Mouse (Mus musculus) kidney, postnatal 0 days (tissue): ENCODE data around the gene C130026I21Rik. TPM values are rescaled to one million over a fixed set of nuclear protein-coding genes. Genes with fewer than 3 reads are reported as not detected.
"Not testable (repeated sequence)": the region's sequence is repeated elsewhere in the genome, so short reads cannot be mapped to it uniquely, and the experiment has no call there.

Experiments used
- ATAC-seq: fragments of 200-750 bp; cut with Nextera tagmentation; replicated peaks from 2 replicates; pipeline ENCODE4 v1.8.0; 2017; ENCODE audit warnings: low read depth, moderate number of reproducible peaks, moderate TSS enrichment, moderate library complexity; ENCODE audit not compliant: low FRiP score
- DNase-seq: peaks from one replicate; pipeline ENCODE4 v3.0.0-alpha.2; 2016; ENCODE audit warnings: low spot score
- H3K27ac ChIP-seq: fragments of 300-500 bp; sonication (generic); 2 replicates; pipeline ENCODE4 v1.5.1; 2014; ENCODE audit warnings: mild to moderate bottlenecking
- H3K27me3 ChIP-seq: fragments of 300-500 bp; sonication (generic); 2 replicates; pipeline ENCODE4 v1.6.1; 2014; ENCODE audit warnings: low read length, mixed read lengths; ENCODE audit not compliant: insufficient read depth
- H3K36me3 ChIP-seq: fragments of 300-500 bp; sonication (generic); 2 replicates; pipeline ENCODE4 v1.6.1; 2014; ENCODE audit warnings: low read length, mixed read lengths; ENCODE audit not compliant: insufficient read depth
- H3K4me1 ChIP-seq: fragments of 300-500 bp; sonication (generic); replicated peaks from 2 replicates; pipeline ENCODE4 v1.6.1; 2014; ENCODE audit warnings: antibody characterized with exemption, low read length, mixed read lengths; ENCODE audit not compliant: insufficient read depth
- H3K4me2 ChIP-seq: fragments of 300-500 bp; sonication (generic); 2 replicates; pipeline ENCODE4 v1.6.1; 2014; ENCODE audit warnings: mild to moderate bottlenecking, low read length, moderate library complexity, mixed read lengths
- H3K4me3 ChIP-seq: fragments of 300-500 bp; sonication (generic); replicated peaks from 2 replicates; pipeline ENCODE4 v1.5.1; 2014; ENCODE audit warnings: low read depth, low read length
- H3K9ac ChIP-seq: fragments of 300-500 bp; sonication (generic); 2 replicates; pipeline ENCODE4 v1.6.1; 2014; ENCODE audit warnings: low read depth, low read length
- H3K9me3 ChIP-seq: fragments of 300-500 bp; sonication (generic); replicated peaks from 2 replicates; pipeline ENCODE4 v1.6.1; 2016; ENCODE audit warnings: low read length, inconsistent platforms, mixed read lengths
- WGBS: fragments of 180-500 bp; shearing (Covaris S2); extraction: QIAGEN DNeasy Blood & Tissue Kit; methylation state at CpG from one replicate; pipeline ENCODE4 v1.1.7; 2014; 5-methylcytosine and 5-hydroxymethylcytosine counted together
- polyA plus RNA-seq: library from polyadenylated mRNA; unstranded; fragments of >200 nt; fragmentation: Nextera tagmentation; extraction: Ambion mirVana; gene quantifications from 2 replicates; pipeline ENCODE4 v1.2.1, GENCODE M21; 2015

C130026I21Rik gene
- polyA plus RNA-seq, 1 experiment from 2014 or later, result 0.14 TPM

GRCm38 (mm10) chr1:85034394-85034793 is 236.0 kb downstream of the C130026I21Rik start:
- 91% methylated on average over 3 of the region's 4 CpGs for WGBS

GRCm38 (mm10) chr1:85033616-85034015 is 236.8 kb downstream of the C130026I21Rik start:
- WGBS, result 96% methylated on average over 4 of the region's 6 CpGs

More at GRCm38 (mm10) chr1:85034394-85034793, 236.0 kb downstream of the C130026I21Rik start:
- not testable (repeated sequence) for DNase-seq, H3K27me3 ChIP-seq, H3K27ac ChIP-seq, H3K4me3 ChIP-seq, H3K9me3 ChIP-seq, H3K4me1 ChIP-seq, H3K4me2 ChIP-seq, ATAC-seq, H3K36me3 ChIP-seq, H3K9ac ChIP-seq

GRCm38 (mm10) chr1:85030211-85030610 is 240.2 kb downstream of the C130026I21Rik start:
- H3K27me3 ChIP-seq, H3K4me3 ChIP-seq, H3K27ac ChIP-seq, H3K36me3 ChIP-seq, DNase-seq, ATAC-seq, H3K4me1 ChIP-seq, H3K9ac ChIP-seq, H3K4me2 ChIP-seq, H3K9me3 ChIP-seq: not testable (repeated sequence)
- 49% methylated on average over 12 of the region's 14 CpGs for WGBS

More at GRCm38 (mm10) chr1:85033616-85034015, 236.8 kb downstream of the C130026I21Rik start:
- H3K4me1 ChIP-seq, ATAC-seq, H3K9ac ChIP-seq, H3K4me3 ChIP-seq, DNase-seq, H3K27ac ChIP-seq, H3K36me3 ChIP-seq, H3K4me2 ChIP-seq, H3K9me3 ChIP-seq, H3K27me3 ChIP-seq: not testable (repeated sequence)

GRCm38 (mm10) chr1:85011933-85012332 is 258.4 kb downstream of the C130026I21Rik start:
- ATAC-seq, H3K36me3 ChIP-seq, H3K9ac ChIP-seq, H3K27ac ChIP-seq, DNase-seq, H3K4me1 ChIP-seq, H3K27me3 ChIP-seq, H3K4me3 ChIP-seq, H3K4me2 ChIP-seq, H3K9me3 ChIP-seq: not testable (repeated sequence)
- WGBS, result 95% methylated on average over 12 of the region's 13 CpGs

- H3K9me3 ChIP-seq, result not testable (repeated sequence)
These were observed 259.4 kb downstream of the C130026I21Rik start for GRCm38 (mm10) chr1:85010947-85011346.

DNA sequence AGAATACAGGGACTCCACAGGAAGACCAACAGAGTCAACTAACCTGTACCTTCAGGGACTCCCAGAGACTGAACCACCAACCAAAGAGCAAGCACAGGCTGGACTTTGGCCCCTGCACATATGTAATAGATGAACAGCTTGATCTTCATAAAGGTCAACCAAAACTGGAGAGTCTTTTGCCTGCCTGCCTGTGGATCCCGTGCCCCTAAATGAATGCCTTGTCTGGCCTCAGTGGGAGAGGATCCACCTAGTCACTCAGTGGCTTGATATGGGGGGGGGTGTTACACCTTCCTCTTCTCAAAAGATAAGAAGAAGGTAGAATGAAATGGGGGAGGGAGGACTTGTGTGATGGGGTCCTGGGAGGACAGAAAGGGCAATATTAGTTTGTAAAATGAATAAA is 262.6 kb downstream of the C130026I21Rik start:
- not testable (repeated sequence) for H3K4me2 ChIP-seq, H3K9ac ChIP-seq, ATAC-seq, H3K4me3 ChIP-seq, H3K27ac ChIP-seq, DNase-seq, H3K36me3 ChIP-seq, H3K27me3 ChIP-seq, H3K9me3 ChIP-seq, H3K4me1 ChIP-seq
- WGBS, result 74% methylated on average over 1 of the region's 1 CpGs

More at GRCm38 (mm10) chr1:85010947-85011346, 259.4 kb downstream of the C130026I21Rik start:
- DNase-seq, H3K27me3 ChIP-seq, H3K27ac ChIP-seq, H3K9ac ChIP-seq, H3K4me2 ChIP-seq, ATAC-seq, H3K36me3 ChIP-seq, H3K4me1 ChIP-seq, H3K4me3 ChIP-seq: not testable (repeated sequence)
- 96% methylated on average over 3 of the region's 3 CpGs for WGBS

- not testable (repeated sequence) for H3K27ac ChIP-seq, H3K9me3 ChIP-seq, H3K9ac ChIP-seq, H3K4me1 ChIP-seq, H3K4me3 ChIP-seq, H3K36me3 ChIP-seq, H3K4me2 ChIP-seq, ATAC-seq, H3K27me3 ChIP-seq, DNase-seq
- 100% methylated on average over 4 of the region's 12 CpGs for WGBS
These were observed 271.1 kb downstream of the C130026I21Rik start for GRCm38 (mm10) chr1:84999241-84999640.

- not testable (repeated sequence) for H3K4me1 ChIP-seq, H3K9ac ChIP-seq, DNase-seq, H3K4me2 ChIP-seq, H3K4me3 ChIP-seq, ATAC-seq, H3K36me3 ChIP-seq, H3K27me3 ChIP-seq, H3K9me3 ChIP-seq, H3K27ac ChIP-seq
- 88% methylated on average over 5 of the region's 9 CpGs for WGBS
These were observed 274.1 kb downstream of the C130026I21Rik start for GRCm38 (mm10) chr1:84996305-84996704.

DNA sequence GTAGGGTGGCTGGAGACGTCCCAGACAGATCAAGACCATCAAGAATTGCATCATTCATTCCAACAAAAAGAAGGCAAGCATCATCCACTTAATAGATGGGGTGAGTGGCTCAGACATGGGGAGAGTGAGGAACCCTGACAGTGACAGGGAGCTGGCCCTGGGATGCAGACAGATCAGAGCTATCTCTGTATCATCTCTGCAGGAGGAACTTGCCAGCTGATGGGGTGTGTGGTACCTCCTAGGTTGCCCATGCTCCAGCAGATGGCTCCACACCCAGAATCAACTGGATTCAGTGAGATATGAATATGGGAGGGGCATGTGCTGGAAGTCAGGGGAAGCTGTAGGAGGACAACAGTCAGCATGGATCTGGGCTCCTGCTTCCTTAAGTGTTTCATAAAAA is 275.9 kb downstream of the C130026I21Rik start:
- WGBS, result no CpG with 5 or more reads among the region's 1 CpGs
- not testable (repeated sequence) for H3K4me1 ChIP-seq, H3K9me3 ChIP-seq, H3K4me3 ChIP-seq, H3K27ac ChIP-seq, H3K9ac ChIP-seq, DNase-seq, ATAC-seq, H3K36me3 ChIP-seq, H3K4me2 ChIP-seq, H3K27me3 ChIP-seq
